Mouse (Mus musculus) fat pad, adult 2 months (tissue): Measurements from ENCODE around the gene Ccdc155.
"Not testable (repeated sequence)": the region's sequence is repeated elsewhere in the genome, so short reads cannot be mapped to it uniquely, and the experiment has no call there.

Source experiments
- DNase-seq: peaks from one replicate; pipeline ENCODE4 v3.0.0-alpha.2; 2011; ENCODE audit warnings: low read depth, low spot score; ENCODE audit errors: extremely low read depth

Ccdc155 gene

DNA sequence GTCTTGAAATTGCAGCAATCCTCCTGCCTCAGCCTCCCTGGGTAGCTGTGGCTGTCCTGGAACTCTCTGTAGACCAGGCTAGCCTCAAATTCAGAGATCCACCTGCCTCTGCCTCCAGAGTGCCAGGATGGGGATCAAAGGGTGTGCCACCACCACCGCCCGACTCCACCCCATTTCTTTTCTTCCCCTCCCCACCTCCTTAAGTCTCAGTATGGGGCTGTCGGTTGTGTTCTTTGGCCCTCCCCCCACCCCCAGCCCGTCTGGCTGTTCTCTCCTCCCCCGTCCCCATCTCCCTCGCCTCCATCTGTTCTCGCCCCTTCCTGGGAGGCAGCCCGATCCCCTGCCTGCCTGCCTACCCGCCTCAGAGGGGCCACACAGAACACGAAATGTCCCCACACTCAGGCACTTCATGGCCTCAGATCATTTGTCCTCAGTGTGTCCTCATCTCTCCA lies 37.7 kb downstream of the Ccdc155 start:
- no peak for DNase-seq

DNA sequence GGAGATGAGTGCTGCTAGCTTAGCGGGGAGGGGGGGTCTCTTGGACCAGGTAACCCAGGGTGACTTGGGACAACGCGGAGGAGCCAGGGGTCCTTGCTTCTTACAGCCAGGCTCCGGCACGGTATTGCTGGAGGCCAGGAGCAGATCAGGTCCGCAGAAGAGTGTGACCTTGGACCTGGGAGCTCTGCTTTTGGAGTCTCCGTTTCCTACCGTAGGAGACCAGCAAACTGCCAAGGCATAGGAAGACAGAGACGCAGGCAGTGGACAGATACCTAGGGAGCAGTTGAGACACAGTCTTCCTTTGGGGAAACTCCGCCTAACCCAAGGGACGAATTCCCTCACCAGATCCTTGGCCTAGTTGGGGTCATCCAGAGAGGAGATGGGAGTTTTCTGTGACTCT lies 39.0 kb downstream of the Ccdc155 start:
- DNase-seq, result no peak

DNA sequence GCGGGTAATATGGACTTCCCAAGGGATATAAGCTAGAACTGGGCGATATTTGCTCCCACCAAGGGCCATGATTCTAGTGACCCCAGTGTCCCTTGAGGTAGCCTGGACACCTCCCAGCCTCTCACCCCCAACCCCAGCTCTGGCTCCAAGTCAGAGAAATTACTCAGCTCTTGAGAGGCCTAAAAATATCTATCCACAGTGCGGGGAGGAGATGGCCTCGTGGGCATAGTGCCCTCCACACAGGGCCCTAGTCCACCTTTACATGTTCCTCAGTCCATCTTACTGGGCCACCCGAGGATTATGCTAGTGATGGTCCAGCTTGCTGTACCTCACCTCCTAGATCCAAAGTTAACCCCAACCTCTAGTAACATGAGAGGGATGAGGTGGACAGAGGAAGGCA lies 39.9 kb downstream of the Ccdc155 start:
- no peak for DNase-seq

DNA sequence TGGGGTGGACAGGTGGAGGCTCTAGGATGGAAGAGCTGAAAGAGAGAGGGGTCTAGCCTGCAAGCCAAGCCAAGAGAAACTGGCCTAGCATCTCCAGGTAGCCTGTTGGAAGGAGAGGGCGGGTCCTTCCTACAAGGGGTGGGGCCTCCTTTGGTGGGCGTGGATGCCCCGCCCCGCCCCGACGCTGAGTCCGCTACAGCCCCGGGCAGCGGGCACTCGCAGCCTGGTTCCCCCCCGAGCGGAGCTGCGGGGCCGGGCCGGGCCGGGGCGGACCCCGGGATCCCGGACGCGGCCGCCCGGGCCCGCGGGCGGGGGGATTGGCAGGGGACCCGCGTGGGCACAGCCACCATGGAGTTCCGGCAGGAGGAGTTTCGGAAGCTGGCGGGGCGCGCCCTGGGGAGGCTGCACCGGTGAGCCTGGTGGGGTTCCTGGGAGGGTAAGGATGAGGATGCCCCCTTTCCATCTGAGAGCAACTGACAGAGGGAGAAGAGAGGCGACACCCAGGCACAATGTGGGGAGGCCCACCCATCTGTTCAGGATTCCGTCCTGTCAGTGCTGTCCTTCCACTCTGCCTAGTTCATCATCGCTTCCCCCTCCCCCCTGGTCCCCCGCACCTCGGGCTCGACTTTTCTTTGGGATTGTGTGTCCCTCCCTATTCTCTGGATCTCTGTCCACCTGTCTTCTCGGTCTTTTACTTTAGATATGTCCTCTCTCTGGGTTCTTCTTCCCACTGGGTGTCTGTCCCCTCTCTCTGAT lies 40.8 kb downstream of the Ccdc155 start, which contains the start of gene Slc17a7:
Gene Slc17a7 (plus strand): TSS at position 215 of the 756 bp plus-strand sequence.
- no peak for DNase-seq

DNA sequence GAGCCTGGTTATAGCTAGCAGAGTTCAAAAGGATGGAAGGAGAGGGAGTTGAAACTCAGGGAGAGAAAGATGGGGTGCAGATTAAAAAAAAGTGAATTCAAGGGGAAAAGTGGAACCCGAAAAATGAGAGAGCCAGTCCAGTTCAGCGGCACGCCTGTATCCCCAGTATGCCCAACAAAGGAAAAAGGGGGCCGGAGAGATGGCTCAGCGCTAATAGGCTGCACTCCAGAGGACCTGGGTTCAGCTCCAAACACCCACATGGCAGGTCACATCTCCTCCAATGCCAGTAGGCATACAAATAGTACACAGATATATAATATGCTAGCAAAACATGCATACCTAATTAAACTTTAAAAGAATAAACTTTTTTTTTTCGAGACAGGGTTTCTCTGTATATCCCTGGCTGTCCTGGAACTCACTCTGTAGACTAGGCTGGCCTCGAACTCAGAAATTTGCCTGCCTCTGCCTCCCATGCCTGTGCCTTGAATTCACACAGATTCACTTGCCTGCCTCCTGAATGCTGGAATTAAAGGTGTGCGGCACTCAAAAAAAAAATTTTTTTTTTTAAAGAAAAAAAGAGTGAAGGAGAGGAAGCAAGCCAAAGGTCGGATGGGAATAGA lies 41.6 kb downstream of the Ccdc155 start:
- no peak for DNase-seq

DNA sequence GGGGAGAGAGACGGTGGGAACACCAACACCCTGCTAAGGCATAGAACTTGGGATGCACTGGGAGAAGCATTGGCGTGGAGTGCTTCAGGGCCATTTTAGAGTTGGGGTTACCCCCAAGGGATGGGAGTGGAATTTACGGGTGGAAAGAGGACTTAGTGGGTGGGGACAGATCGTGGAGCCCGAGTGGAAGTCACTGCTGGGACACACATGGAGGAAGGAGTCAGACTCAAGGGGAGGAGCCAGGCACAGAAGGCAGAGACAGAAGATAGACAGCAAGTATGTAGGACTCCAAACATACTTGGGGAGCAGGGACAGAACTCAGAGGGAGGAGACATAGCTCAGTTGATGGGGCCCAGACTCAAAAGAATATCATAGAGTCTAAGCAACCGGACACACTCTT lies 42.1 kb downstream of the Ccdc155 start:
- no peak for DNase-seq

DNA sequence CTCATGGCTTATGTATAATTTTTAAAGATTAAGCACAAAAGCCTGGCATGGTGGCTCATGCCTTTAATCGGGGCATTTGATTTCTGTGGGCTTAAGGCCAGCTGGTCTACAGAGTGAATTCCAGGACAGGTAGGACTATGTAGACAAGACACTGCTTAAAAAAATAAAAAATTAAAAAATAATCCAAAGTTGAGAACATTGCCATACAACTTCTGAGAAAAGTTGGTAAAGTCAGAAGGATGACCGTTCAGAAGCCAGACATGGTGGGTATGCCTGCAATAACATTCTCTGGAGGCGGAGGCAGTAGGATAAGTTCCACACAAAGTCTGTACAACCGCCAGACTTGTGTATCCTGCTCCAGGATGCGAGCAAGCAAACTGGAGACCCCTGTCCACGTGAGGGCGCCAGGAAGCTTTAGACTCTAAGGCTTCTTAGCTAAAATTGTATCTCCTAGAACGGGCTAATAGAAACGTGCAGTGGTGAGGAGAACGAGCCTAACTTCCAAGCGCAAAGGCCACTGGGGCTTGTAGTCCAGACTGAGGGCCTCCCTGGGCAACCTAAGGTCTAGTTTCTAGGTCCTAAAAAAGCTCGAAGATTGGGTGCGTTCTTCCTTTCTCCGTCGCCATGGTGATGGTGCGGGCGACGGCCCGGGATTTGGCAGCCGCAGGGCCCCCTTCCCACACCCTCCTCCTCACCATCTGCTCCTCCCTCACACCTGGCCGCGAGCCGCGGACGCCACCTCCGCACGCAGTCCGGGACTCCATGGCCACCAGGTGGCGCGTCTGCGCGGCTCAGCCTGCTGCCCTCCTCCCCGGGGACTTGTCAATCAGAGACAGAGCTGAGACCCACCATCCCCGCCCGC lies 42.8 kb downstream of the Ccdc155 start:
- DNase-seq, result no peak

DNA sequence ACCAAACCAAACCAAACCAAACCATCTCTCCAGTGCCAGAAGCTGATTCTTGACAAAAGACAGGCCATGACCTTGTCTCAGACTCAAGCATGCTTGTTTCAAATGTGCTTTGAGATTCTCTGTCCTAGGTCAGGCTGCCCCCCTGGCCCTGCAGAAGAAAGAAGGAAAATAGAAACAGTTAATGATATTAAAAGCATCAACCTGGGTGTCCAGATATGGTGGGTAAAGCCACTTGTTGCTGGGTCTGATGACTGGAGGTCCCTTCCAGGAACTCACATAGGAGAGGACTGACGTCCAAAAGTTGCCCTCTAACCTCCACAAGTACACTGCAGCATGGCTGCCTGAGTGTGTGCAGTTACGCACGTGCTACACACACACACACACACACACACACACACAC lies 43.8 kb downstream of the Ccdc155 start:
- no peak for DNase-seq

DNA sequence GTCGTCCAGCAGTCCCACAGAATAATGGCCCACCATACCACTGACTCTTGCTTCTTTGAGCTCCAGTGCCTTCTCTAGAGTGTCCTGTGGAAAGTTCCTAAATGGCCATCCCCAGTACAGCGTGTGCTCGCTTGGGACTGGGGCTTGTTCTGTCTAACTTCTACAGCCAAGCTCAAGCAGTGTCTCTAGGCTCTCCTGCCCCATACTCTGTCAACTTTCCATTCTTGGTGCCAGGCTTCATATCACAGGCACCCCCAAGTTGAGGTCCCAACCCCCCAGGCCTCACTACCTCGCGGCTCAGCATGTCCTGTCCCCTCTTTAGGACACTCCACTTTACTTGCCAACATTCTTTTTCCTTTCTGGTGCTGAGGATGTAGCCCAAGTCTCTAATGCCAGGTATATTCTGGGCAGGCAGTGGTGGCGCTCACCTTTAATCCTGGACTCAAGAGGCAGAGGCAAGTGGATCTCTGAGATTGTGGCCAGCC lies 44.3 kb downstream of the Ccdc155 start:
- no peak for DNase-seq

DNA sequence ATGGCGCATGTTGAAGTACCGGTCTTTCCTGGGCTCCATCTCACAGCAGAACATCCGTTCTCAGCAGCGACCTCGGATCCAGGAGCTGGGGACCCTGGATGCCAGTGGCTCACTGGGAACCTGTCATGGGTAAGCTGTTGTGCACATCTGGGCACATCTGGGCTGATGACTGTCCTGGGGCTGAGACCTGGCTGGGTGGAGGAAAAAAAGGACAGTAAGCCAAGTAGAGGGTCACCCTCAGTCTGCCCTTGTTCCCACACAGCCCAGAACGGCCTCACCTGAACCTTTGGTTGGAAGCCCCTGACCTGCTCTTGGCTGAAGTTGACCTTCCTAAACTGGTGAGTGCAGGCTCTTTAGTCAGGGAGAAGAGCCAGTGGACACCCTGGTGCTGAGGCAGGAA lies 45.7 kb downstream of the Ccdc155 start:
- DNase-seq, result no peak

DNA sequence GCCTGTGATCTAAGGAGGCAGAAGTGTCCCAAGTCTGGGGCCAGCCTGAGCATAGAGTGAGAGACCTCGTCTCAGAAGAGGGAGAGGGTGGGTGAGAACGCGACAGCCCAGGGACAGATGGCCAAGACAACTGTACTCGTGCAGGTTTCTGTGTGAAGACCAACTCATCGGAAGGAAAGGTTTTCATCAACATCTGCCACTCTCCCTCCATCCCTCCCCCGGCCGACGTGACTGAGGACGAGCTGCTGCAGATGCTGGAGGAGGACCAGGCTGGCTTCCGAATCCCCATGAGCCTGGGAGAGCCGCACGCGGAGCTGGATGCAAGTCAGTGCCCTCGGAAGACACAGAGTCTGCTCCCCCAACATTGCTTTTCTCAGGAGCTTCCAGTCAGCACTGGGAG lies 47.2 kb downstream of the Ccdc155 start:
- no peak for DNase-seq

DNA sequence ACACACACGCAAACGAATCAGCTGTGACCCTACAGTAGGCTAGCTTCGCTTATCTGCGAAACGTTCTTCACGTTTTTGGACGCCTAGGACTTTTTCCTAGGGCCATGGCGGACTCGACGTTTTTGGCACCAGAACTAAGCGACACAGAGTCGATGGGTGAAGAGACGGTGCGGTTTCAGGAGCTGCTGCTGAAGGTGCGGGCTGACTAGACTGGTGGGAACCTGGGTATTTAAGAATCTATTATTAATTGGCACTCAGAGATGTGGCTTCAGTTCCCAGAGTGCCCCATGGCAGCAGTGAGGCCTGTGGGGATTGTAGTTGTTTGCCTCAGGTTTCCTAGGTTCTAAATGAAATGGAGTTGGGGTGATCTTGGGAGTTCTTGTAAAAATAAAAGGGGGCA lies 48.5 kb downstream of the Ccdc155 start:
- no peak for DNase-seq

DNA sequence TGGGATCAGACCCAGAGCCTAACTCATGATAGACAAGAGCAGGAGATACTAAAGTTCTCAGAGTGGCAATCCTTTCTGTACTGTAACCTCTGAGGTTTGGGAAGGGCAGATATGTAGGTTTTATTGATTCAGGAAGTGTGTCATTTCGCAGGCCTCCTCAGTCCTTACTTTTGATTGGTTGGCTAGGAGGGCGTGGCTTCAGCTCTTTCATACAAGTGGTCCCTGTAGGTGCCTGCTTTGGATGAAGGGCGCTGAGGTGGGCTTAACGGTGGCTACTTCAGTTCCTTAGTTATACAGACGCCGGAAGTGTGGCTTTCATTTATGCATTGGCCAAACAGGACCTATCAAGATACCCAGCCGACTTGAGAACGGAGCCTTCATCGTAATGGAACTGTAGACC lies 49.1 kb downstream of the Ccdc155 start:
- no peak for DNase-seq

DNA sequence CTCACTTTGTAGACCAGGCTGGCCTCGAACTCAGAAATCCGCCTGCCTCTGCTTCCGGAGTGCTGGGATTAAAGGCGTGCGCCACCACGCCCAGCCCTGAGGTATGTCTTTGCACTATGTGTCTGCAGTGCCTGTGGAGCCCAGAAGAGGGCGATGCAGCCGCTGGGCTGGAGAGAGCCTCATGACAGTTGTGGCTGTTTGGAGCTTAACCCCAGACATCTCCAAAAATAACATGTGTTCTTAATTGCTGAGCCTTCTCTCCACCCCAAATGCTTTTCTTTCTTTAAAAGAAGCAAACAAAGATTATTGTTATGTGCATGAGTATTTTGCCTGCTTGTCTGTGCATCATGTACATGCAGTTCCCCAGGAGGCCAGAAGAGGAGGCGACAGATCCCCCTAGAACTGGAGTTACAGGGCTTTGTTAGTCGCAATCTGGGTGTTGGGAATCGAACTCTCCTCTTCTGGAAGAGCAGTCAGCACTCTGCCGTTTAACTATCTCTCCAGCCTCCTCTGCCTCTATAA lies 49.6 kb downstream of the Ccdc155 start:
- DNase-seq, result no peak

DNA sequence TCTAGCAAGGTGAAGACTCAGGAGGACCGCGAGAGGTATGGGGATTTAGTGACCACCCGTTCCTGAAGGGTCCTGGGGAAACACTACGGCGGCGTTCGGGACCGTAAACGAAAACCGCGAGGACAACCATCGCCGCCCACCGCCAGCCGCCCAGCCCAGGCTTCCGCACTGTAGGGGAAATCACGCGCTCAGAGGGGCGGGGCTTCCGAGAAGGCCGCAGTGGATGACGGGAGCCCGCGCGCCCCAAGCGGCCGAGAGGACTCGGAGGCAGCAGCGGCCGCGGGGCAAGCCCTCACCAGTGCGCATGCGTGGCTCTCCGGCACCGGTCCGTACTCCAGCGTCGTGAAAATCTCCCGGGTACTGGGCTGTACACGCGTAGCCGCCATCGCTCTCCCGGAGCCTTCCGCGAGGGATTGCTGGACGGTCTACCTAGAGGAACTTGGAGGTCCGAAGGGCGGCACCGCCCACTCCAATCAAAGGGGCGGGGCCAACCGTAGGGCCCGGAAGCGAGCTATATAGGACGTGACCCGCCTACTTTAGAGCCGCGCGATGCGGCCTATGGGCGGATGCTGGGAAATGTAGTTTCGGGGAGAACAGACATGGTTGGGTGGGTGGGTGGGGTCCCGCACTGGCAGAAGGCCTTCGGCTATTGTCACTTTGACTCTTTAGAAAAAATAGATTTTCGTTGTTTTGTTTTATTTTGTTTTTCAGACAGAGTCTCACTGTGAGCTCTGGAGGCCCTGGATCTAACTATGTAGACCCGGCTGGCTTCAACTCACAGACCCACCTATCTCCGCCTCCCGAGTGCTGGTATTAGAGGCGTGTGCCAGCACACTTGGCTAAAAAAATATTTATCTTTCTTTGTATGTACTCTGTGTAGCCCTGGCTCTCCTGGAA lies 50.3 kb downstream of the Ccdc155 start, which contains the start of the genes Pih1d1 and Aldh16a1:
Gene Pih1d1 (plus strand): TSS at position 208 of the 897 bp plus-strand sequence.
Gene Aldh16a1 (minus strand): TSS at position 489 of the 897 bp plus-strand sequence.
- peak; percentile 47 for DNase-seq

DNA sequence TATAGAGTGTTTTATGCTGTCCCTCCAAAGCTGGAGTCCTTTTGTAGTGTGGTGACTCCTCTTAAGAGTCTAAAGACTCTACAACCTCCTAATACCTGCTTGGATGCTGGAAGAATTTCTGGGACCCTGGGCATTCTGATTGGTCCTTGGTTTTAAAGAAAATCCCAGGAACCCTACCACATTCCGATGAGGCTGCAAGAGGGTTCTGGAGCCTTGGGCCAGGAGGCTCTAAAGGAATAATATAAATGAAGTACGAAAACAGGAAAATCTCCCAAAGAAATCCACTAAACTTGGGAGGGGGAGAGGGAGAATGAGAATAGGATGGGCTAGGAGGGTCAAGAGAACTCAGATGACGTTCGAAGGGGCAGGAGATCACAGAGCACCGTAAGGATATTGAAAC lies 51.1 kb downstream of the Ccdc155 start:
- no peak for DNase-seq

DNA sequence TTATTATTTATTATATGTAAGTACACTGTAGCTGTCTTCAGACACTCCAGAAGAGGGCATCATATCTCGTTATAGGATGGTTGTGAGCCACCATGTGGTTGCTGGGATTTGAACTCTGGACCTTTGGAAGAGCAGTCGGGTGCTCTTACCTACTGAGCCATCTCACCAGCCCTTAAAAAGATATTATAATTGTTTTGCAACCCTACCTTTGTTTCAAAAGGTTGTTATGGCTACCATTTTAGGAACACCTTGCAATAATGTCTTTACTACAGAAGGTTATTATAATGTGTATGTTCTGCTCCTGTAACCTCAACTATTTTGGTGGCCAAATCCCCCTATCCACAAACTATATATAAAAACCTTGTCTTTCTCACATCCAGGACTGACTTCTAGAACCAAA lies 51.6 kb downstream of the Ccdc155 start:
- DNase-seq, result not testable (repeated sequence)

DNA sequence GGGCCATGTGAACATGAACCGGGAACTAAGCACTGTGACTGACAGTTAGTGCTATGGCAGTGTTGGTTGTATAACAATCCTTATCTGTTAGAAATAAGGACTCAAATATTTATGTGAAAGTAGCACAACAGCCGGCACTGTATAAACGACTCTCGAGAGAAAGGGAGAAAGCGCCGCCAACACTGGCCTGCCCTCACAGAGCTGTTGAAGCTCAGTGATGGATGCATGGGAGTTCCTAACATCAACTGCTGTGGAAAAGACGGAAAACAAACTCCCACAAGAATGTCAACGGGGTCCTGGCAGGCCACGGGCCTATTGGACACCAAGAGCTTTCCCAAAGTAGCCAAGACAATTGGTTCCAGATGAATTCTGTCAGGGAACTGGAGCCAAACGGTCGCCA lies 53.4 kb downstream of the Ccdc155 start:
- no peak for DNase-seq

DNA sequence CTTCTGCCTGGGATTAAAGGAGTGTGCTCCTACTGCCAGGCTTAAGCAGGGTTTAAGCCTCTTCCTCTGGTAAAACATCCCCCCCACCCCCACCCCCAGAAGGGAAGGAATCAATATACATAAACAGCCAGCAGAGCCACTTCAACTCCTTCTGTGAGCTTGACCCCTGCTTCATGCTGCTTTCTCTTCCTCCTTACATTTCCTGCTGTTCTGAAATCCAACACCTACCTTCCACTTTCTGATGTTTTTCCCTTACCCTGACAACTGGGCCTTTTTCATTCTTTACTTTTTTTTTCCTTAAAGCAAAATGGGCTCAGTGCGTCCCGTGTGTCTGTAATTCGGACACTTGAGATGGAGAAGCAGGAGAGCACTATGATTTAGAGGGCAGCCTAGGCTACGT lies 54.4 kb downstream of the Ccdc155 start:
- DNase-seq, result no peak

DNA sequence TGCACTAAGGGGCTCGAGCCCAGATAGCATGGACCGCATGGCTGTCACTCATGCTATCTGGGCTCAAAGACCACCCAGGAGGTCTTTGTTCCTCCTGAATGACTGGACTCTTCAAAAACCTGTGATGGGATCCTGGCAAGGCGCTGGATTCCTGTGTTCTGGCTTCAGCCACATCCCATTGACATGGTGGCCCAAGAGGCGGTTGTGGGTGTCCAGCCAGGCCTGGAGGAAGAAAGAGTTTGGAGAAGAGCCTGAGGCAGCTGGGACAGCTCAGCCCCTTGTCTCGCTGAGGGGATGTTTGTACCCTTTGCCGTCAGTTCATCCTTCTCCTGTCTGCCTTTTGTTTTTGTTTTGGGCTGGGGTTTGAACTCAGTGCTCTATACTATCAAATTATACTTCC lies 55.1 kb downstream of the Ccdc155 start:
- DNase-seq, result no peak
